Mouse (Mus musculus) heart, adult 8-10 months (tissue): ENCODE measurements around the gene Pdcd11. TPM values are rescaled to one million over a fixed set of nuclear protein-coding genes. Genes with fewer than 3 reads are reported as not detected.
A peak's percentile ranks its signal among the peaks of the same experiment; 100 is the strongest.

Source experiments
- DNase-seq: peaks from one replicate; pipeline ENCODE4 v3.0.0; 2022; ENCODE audit warnings: low spot score
- total RNA-seq, 4 experiments: library from RNA; stranded (reverse); gene quantifications; 2 replicates each; pipeline ENCODE4 v1.2.4; 2022

Pdcd11 gene
- 10 to 100 TPM; 11.5 to 12.7 (median 12.0) TPM for total RNA-seq

GRCm38 (mm10) chr19:47090550-47091156, at the start of gene Pdcd11, which contains the start of gene Usmg5:
Pdcd11 (plus strand) TSS chr19:47090768.
Usmg5 (minus strand) TSS chr19:47090647.
- peak; percentile 96 for DNase-seq

DNA sequence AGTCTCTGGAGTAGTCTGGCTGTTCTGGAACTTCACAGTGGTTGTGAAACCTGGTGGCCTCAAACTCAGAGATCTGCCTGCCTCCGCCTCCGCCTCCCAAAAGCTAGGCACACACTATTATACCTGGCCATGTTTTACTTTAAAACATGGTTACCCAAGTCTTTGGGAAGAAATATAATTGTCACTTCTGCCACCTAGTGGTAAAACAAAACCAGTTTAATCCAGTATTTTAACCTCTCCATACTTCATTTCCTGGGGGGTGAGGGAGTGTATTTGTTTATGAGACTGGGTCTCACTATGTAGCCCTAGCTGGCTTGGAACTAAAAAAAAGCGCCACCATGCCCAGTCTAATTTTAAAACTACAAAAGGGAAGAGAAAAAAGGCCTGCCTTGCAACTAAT, 47.0 kb upstream of the Pdcd11 start:
- no peak for DNase-seq

DNA sequence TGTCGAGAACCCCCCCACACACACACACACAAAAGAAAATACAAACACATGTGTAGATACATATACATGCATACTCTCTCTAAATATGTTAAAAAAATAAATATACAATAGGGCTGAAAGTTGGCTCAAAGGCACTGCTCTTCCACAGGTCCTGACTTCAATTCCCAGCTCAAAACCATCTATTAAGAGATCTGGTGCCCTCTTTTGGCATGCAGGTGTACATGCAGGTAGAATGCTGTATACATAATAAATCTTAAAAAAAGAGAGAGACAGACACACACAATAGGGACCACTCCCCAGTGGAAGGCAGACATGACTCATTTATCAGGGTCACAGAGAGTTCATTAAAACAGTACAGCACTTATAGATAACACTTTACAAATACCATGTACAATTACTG, 44.2 kb upstream of the Pdcd11 start:
- DNase-seq = no peak

DNA sequence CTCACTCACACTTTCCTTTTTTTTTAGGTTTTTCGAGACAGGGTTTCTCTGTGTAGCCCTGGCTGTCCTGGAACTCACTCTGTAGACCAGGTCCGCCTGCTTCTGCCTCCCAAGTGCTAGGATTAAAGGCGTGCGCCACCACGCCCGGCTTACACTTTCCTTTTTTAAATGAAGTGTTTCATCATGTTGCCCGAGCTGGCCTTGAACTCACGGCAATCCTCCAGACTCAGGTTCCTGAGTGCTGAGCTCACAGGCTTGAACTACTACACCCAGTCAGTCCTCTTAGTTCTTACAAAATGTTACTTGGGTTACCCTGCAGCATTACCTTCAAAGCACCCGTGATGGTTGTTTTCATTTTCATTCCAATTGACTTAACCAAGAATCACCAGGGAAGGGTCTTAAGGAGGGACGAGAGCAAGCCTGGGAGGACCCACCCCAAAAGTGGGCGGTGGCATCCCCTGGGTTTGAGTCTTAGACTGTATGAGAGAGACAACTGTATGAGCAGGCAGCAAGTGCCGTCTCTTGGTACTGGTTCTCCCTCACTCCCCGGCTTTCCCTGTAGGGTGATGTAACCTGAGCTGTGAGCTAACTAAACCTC, 43.2 kb upstream of the Pdcd11 start:
- DNase-seq = no peak

GRCm38 (mm10) chr19:47049061-47049460, 41.5 kb upstream of the Pdcd11 start:
- no peak for DNase-seq

DNA sequence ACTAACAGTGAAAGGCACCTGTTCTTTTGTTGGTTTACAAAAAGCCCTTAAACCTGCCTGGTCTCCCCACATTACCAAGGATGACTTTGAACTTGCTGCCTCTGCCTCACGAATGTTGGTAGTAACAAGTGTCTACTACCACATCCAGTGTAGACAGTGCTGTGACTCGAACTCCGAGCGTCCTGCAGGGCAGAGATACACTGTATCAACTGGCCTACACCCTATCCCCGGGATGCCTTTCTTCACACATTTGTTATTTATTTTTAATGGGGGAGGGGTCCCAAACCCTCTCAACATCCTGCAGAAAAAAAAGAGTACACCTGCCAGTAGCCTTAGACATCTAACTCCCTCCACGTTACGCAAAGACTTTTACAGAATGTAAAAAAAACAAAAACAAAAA, 40.7 kb upstream of the Pdcd11 start:
- no peak for DNase-seq

DNA sequence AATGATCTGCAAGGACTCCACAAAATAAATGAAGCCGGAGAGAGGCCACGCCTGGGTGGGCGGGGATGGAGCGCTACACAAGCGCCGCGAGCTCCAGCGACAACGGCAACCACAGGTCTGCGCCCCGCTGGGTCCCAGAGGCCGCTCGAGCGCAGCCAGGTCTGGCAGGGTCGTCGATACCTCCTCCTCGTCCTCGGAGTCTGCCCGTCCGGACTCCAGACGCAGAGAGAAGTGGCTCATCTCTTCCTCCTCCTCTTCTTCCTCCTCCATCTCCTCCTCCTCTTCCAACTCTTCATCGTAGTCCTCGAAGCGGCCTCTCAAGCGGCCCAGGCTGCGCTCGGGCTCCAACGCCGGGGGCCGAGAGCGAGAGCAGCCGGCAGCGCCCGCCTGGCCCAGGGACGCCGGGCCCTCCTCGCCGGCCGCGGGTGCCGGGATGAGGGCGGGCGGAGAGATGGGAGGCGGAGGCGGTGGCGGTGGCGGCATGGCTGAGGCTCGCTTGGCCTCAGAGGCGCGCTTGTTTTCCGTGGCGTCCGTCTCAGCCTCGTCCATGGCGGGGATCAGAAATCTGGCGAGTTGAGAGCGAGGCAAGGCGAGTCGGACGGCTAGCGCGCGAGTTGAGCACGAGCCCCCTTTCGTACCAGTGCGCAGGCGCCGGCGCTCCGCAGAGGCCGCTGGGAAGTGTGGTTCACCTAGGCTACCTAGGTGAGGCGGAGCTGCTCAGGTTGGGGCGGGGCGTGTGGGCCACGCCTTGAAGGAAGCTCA, 40.1 kb upstream of the Pdcd11 start, which contains the start of gene Pcgf6:
Gene Pcgf6 (minus strand): TSS at position 636 of the 762 bp plus-strand sequence.
- peak; percentile 60 for DNase-seq

DNA sequence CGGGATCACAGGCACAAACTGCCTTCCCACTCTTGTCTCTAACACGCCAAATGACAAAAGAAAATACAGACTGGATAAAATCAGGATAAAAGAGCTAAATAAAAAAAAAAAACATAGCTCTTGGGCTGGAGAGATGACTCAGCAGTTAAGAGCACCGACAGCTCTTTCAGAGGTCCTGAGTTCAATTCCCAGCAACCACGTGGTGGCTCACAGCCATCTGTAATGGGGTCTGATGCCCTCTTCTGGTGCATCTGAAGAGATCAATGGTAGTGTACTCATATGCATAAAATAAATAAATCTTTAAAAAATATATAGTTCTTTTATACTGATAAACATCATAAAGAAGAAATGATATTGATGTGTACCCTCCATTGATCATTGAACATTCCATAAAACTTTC, 37.6 kb upstream of the Pdcd11 start:
- DNase-seq = no peak

GRCm38 (mm10) chr19:47053471-47053870, 37.1 kb upstream of the Pdcd11 start:
- DNase-seq = no peak

GRCm38 (mm10) chr19:47057684-47058083, 32.9 kb upstream of the Pdcd11 start:
- DNase-seq = no peak

DNA sequence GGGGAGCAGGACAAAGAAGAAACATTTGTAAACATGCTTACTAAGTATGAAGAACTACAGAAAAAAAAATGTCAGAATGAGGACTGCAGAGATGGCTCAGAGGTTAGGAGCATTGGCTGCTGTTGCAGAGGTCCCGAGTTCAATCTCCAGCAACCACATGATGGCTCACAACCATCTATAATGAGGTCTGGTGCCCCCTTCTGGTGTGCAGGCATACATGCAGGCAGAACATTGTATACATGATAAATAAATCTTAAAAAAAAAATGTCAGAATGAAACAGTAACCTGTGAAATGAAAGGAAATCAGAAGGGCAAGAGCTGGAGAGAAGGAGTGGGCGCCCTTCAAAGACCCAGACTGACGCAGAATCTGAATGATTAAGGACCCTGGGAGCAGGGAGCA, 24.7 kb upstream of the Pdcd11 start:
- no peak for DNase-seq

DNA sequence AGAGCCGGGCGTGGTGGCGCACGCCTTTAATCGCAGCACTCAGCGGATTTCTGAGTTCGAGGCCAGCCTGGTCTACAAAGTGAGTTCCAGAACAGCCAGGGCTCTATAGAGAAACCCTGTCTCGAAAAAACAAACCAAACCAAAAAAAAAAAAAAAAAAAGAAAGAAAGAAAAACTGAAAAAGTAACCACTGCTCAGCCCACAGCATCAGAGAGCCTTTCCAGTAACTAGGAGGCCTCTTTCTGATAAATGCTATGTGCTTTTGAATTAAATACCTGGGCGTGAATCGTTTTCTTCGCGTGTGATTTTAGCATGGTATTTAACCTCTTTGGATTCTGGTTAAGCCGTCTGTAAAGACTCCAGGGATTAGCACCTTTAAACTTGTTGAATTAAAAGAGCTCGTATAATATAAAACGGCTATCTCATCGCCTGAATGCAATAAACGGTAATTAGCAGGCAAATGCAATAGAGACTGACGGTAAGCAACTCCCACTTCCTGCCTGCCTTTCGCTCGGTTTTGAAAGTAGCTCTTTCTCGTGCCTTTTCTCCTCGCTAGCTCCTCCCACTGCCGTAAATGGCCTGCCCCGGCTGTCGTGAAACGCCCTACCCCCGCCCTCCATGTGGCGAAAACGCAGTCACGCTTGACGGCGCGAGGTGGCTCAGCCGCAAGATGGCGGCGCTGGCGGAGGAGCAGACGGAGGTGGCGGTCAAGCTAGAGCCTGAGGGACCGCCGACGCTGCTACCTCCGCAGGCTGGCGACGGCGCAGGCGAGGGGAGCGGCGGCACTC, 23.3 kb upstream of the Pdcd11 start, which contains the start of gene Taf5:
Gene Taf5 (plus strand): TSS at position 651 of the 787 bp plus-strand sequence.
- DNase-seq = peak; percentile 97

DNA sequence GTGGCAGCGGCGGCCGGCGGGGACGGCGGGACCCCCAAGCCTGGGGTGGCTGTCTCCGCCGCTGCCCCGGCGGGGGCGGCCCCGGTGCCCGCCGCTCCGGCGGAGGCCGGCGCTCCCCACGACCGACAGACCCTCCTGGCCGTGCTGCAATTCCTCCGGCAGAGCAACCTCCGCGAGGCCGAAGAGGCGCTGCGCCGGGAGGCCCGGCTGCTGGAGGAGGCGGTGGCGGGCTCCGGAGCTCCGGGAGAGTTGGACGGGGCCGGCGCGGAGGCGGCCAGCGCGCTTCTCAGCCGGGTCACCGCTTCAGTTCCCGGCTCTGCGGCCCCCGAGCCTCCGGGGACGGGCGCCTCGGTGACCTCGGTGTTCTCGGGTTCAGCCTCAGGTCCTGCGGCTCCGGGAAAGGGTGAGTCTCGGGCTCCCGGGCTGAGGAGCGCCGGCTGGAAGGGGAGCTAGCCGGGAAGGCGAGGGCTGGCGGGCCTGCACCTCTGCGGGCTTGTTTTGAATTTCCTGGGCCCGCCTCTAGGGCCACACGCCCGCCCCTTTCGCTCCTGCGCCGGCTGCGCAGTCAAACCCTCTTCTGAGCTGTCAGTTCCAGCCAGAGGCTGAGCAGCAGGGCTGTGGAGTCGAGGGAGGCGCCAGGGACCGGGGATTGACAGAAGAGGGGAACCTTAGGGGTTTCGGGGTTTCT, 22.5 kb upstream of the Pdcd11 start:
- DNase-seq = peak; percentile 85

DNA sequence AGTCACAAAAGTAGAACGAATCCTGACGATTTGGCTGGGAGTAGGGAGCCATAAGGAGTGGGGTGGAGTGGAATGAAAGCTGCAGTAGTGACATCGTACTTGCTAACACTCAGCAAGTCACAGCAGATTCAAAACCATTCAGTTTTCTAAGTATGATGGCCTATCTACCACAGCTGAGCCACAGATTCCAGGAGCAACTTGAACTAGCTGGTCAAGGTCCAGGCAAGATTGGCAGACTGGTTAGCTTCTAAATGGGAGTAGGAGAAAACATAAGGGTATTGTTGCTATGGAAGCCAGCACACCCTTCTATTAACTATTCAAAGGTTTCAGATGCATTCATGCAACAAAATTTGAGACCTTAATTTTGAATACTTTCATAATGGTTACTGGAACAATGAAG, 2.3 kb upstream of the Pdcd11 start:
- no peak for DNase-seq

GRCm38 (mm10) chr19:47089718-47090525, 646 bp upstream of the Pdcd11 start:
- DNase-seq = no peak

DNA sequence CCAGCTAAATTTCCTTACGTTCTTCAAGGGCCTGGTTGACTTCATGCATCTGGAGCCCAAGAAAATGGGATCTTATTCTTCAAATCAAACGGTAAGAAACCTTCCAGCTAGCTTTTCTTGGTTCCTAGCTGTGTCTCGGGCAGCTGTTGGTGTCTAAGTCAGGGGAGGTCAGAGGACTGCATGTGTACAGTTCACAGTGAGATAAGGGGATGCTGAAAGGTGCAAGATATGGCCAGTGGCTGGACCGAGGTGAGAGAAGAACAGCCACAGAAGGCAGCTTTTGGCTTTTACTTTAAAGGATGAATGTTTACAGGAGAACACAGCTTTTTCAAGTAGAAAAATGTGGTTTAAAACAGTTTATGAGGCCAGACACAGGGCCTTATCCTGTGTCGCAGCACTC, 10.5 kb downstream of the Pdcd11 start:
- DNase-seq = no peak

DNA sequence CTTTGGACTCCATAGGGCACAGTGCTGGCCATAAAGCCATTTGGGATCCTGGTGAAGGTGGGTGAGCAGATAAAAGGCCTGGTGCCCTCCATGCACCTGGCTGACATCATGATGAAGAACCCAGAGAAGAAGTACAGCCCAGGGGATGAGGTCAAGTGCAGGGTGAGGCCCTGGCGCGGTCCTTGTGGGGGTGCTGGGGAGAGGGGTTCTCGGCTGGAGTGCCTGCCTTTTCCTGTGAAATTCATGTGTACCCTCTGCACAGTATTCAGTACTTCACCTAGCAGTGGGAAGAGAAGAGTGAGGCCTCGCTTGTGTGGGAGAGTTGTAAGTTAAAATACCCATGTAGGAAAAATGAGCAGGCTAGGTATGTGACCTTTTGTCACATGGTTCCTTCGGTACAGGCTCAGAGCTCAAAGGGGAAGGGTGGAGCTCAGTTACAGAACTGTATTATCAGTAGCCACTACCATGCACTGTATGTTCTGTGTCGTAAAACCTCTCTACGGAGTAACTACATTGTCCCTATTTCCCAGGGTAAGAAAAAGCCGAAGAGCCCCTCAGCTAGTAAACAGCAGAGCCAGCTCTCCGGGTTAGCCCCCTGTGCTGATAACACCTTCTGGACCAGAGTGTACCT, 14.2 kb downstream of the Pdcd11 start:
- no peak for DNase-seq

DNA sequence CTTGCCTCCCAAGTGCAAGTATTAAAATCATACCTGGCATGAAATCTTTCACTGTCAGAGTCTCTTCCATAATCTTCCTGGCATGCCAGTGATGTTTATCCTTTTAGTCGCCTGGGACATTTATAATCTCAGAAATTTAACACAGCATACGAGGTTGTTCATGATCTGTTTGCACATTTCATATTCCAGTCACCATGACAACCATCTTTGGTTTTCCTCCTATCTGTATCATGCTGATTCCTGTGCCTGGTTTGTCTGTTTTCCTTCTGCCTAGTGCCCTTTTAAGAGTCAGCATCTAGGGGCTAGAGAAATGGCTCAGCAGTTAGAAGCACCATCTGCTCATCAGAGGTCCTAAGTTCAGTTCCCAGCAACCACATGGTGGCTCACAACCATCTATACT, 28.1 kb downstream of the Pdcd11 start:
- no peak for DNase-seq

GRCm38 (mm10) chr19:47121054-47121453, 30.5 kb downstream of the Pdcd11 start:
- peak; percentile 44 for DNase-seq

DNA sequence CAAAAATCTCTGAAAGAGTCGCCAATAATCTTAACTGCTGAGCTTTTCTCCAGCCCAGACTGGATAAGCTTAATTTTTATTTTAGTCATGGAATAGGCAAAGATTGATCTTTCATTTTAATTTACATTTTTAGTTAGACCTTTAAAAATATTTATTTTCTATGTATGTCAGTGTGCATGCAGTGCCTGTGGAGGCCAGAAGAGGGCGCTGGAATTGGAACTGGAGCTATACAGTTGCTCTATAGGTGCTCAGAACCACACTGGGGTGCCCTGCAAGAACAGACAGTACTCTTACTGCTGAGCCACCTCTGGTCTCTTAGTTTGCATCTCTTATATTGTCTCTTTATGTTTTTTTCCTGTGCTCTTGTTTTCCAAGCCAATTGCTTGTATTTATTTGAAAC, 32.2 kb downstream of the Pdcd11 start:
- DNase-seq = no peak
